Mouse (Mus musculus) kidney, embryonic 15.5 days (tissue): ENCODE data around the gene Ggta1. TPM values are rescaled to one million over a fixed set of nuclear protein-coding genes. Genes with fewer than 3 reads are reported as not detected.
A peak's percentile ranks its signal among the peaks of the same experiment; 100 is the strongest.
"Not testable (repeated sequence)": the region's sequence is repeated elsewhere in the genome, so short reads cannot be mapped to it uniquely, and the experiment has no call there.

Experiments used
- ATAC-seq: fragments of 200-750 bp; cut with Nextera tagmentation; replicated peaks from 2 replicates; pipeline ENCODE4 v1.8.0; 2017; ENCODE audit warnings: moderate TSS enrichment; ENCODE audit not compliant: low FRiP score
- H3K27ac ChIP-seq: fragments of 300-500 bp; sonication (generic); 2 replicates; pipeline ENCODE4 v1.5.1; 2015; ENCODE audit warnings: mild to moderate bottlenecking, inconsistent platforms
- H3K27me3 ChIP-seq: fragments of 300-500 bp; sonication (generic); 2 replicates; pipeline ENCODE4 v1.6.1; 2015; ENCODE audit warnings: inconsistent platforms
- H3K36me3 ChIP-seq: fragments of 300-500 bp; sonication (generic); 2 replicates; pipeline ENCODE4 v1.6.1; 2015; ENCODE audit warnings: inconsistent platforms
- H3K4me1 ChIP-seq: fragments of 300-500 bp; sonication (generic); 2 replicates; pipeline ENCODE4 v1.6.1; 2015; ENCODE audit warnings: inconsistent platforms
- H3K4me2 ChIP-seq: fragments of 300-500 bp; sonication (generic); 2 replicates; pipeline ENCODE4 v1.6.1; 2015; ENCODE audit warnings: moderate library complexity, mild to moderate bottlenecking, inconsistent platforms
- H3K4me3 ChIP-seq: fragments of 300-500 bp; sonication (generic); replicated peaks from 2 replicates; pipeline ENCODE4 v1.5.1; 2015; ENCODE audit warnings: mild to moderate bottlenecking, inconsistent platforms
- H3K9ac ChIP-seq: fragments of 300-500 bp; sonication (generic); 2 replicates; pipeline ENCODE4 v1.6.1; 2015; ENCODE audit warnings: mild to moderate bottlenecking, inconsistent platforms
- H3K9me3 ChIP-seq: fragments of 300-500 bp; sonication (generic); replicated peaks from 2 replicates; pipeline ENCODE4 v1.6.1; 2016; ENCODE audit warnings: inconsistent platforms
- WGBS: fragments of 180-500 bp; shearing (Covaris S2); methylation state at CpG from one replicate; pipeline ENCODE4 v1.1.7; 2015; ENCODE audit warnings: mixed read lengths; 5-methylcytosine and 5-hydroxymethylcytosine counted together
- polyA plus RNA-seq: library from polyadenylated mRNA; unstranded; fragments of >200 nt; fragmentation: Nextera tagmentation; extraction: Ambion mirVana; gene quantifications from 2 replicates; pipeline ENCODE4 v1.2.1, GENCODE M21; 2015

The Ggta1 gene
- polyA plus RNA-seq, 1 experiment from 2014 or later, result 20.5 TPM

DNA sequence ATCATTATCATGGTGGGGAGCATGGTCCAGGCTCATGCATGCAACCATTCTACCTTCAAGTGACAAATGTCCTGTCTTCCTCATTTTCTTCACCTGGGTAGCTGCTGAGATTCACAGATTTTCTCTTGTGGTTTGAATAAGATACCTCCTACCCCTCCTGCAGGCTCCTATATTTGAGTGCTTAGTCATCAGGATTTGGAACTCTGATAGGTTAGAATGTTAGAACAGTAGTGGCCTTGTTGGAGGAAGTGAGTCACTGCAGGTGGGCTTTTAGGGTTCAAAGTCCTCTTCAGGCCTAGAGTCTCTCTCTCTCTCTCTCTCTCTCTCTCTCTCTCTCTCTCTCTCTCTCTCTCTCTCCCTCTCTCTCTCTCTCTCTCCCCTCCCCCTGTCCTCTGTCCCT is 2.6 kb upstream of the Ggta1 start:
- Histone ChIP-seq H3K4me1 (peaks cover 36% of the 10 kb centered on the region), H3K4me2 (no peak overlapping the region), H3K4me3 (no peak overlapping the region), H3K9ac (no peak overlapping the region), H3K36me3 (no peaks in the 10 kb centered on the region), H3K9me3 (no peaks in the 10 kb centered on the region), H3K27me3 (no peaks in the 10 kb centered on the region), H3K27ac (no peak overlapping the region)
- no peak for ATAC-seq

DNA sequence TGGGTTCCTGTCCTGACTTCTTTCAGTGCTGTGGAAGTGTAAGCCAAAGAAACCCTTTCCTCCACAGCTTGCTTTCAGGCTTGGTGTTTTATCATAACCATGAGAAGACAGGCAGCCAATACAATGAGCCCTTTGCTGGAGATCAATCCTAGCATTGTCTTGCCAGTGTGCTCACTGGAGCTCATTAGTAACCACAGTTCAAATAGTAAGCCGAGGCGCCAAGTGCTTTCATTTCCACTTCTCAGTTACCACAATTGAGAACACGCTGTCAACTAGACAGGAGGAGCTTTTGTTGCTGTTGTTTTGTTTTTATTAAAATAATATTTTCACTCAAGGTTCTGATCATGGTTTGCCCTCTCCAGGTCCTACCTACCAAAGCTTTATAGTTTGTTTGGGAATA is 1.5 kb upstream of the Ggta1 start:
- Histone ChIP-seq H3K4me2 (no peak overlapping the region), H3K27me3 (no peaks in the 10 kb centered on the region), H3K4me1 (peaks cover 40% of the 10 kb centered on the region), H3K9me3 (no peaks in the 10 kb centered on the region), H3K4me3 (no peak overlapping the region), H3K36me3 (no peaks in the 10 kb centered on the region), H3K9ac (no peak overlapping the region), H3K27ac (peak overlapping the region; percentile 81; the same call in 1 of the 2 replicates)
- WGBS, result 84% methylated on average over 3 of the region's 3 CpGs
- ATAC-seq, result no peak

DNA sequence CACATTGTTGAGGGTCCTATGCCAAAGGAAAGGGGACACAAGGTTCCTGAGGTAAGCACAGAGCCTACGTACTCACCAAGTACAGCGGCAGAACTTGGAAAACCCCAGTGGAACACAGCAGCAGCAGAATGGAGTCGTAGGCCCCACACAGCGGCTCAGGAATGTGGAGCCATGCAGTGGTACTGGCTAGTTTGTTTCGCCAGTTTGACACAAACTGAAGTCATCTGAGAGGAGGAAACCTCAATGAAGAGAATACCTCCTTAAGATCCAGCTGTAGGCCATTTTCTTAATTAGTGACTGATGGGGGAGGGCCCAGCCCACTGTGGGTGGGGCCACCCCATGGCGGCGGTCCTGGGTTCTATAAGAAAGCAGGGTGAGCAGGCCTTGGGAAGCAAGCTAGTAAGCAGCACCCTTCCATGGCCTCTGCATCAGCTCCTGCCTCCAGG is 1.1 kb upstream of the Ggta1 start:
- no peak overlapping the region for H3K9ac ChIP-seq
- H3K4me3 ChIP-seq, result no peak overlapping the region
- no peaks in the 10 kb centered on the region for H3K36me3 ChIP-seq
- peak overlapping the region; percentile 81 for H3K27ac ChIP-seq
- no peaks in the 10 kb centered on the region for H3K27me3 ChIP-seq
- peaks cover 40% of the 10 kb centered on the region for H3K4me1 ChIP-seq
- no peak for ATAC-seq
- no peaks in the 10 kb centered on the region for H3K9me3 ChIP-seq
- peak overlapping the region; percentile 92 for H3K4me2 ChIP-seq
- WGBS, result 59% methylated on average over 7 of the region's 7 CpGs

DNA sequence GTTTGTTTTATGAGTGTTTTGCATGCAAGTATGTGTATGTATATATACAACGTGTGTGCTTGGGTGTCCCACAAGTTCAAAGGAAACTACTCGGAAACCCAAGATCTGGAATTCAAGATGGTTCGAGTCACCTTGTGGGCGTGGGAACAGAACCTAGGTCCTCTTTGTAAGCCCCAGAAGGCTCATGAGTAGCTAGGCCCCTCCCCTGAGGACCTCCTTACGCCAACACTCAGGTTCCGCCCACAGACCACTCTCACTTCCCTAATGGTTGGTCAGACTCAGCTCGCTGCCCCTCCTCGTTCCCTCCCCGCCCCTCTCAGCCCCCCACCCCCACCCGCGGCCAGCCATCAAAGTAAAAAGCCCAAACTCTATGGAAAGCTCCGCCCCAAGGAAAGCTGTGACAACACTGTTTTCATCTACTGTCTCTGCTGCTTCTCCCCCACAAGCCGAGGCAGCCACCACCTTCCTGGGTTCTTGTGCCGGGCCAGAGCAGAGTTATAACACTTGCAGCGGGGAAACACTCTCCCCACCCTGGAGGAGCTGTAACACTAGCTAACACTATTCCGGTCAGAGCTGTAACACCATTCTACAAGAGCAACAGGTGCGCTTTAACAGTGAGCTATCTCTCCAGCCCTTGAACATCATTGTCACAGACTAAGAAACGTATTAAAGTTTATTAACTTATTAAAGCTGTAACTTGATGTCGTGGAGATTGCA is 499 bp upstream of the Ggta1 start:
- peak; percentile 84 for ATAC-seq
- Histone ChIP-seq H3K27ac (peak overlapping the region; percentile 81), H3K27me3 (no peaks in the 10 kb centered on the region), H3K4me3 (peak overlapping the region; percentile 28), H3K9me3 (no peaks in the 10 kb centered on the region), H3K36me3 (no peaks in the 10 kb centered on the region), H3K4me1 (peaks cover 44% of the 10 kb centered on the region), H3K4me2 (peak overlapping the region; percentile 92), H3K9ac (no peak overlapping the region)
- WGBS, result 7% methylated on average over 19 of the region's 19 CpGs

DNA sequence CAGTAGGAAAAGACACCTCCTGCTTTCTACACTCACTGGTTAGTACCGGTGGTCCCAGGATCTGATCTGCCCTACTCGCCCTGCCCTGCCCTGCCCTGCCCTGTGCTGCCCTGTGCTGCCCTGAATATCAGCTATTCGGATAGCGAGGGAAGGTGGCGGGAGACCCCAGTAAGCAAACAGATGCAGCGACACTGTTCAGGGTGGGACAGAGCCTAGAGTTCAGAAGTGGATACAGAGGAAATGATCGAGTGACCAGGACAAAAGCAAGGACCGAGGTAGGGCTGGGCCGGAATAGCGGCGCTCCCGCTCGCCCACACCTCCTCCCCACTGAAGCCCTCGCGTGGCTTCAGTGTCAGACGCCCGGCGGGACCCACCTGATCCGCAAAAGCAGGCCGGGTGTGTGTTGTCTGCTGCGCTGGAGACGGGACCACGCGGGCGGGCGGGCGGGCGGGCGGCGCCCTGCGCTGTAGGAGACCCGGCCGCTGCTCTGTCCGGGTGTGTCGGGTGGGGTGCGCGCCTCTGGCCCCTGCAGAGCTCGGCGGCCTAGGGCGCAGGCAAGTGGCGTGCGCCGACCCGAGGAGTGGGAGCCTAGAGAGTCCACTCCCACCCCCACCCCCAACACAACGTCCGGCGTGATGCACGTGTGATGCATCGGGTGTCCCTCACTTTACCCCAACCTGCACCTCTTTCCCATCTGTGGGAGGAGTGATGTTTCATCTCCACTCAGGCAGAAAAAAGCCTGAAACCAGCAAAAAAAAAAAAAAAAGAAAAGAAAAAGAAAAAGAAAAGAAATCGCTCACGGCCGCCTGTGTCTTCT is 852 bp downstream of the Ggta1 start:
- under 1% methylated on average over 52 of the region's 52 CpGs for WGBS
- Histone ChIP-seq H3K36me3 (no peaks in the 10 kb centered on the region), H3K4me3 (peak overlapping the region; percentile 59), H3K27ac (peak overlapping the region; percentile 81), H3K4me1 (peaks cover 47% of the 10 kb centered on the region), H3K27me3 (no peaks in the 10 kb centered on the region), H3K9me3 (no peaks in the 10 kb centered on the region), H3K9ac (peak overlapping the region; percentile 51), H3K4me2 (peak overlapping the region; percentile 92)
- peak; percentile 61 for ATAC-seq

DNA sequence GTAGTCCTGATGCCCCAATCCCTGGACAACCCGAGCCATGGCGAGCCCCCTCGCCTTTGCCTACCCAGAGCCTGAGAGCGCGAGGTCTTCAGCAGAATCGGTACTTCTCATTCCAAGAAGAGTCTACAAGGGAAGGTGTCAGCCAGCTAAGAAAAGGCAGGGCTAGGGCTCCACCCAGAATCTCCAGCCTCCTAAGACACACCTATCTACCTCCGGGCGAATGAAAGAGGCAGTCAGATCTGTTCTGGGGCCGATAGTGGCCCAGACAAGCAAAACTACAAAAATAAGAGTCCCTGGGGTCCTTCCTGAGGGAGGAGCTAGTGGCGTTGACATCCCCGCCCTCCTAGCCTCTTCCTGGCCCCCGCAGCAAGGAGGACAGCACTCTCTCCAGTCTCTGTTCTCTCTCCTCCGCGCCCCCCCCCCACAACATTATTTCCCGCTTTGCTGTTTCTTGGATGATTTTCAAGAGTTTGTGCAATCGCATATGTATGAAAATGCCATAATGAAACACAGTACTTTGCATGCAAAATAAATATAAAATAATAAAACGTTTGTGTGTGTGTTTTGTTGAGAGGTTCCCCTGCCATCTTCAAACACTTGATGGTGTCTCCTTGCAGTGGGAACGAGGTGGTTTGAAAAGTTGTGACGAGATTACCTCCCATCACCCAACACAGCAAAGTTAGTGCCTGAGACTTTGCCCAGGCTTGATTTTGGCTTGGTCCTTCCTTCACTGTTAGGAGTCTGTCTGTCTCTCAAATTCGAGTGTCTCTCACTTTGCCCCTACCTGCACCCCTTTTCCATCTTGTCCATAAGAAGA is 1.7 kb downstream of the Ggta1 start:
- Histone ChIP-seq H3K9me3 (no peaks in the 10 kb centered on the region), H3K27ac (peak overlapping the region; percentile 81), H3K4me3 (peak overlapping the region; percentile 59), H3K4me1 (peaks cover 47% of the 10 kb centered on the region), H3K36me3 (no peaks in the 10 kb centered on the region), H3K9ac (peak overlapping the region; percentile 51), H3K27me3 (no peaks in the 10 kb centered on the region), H3K4me2 (peak overlapping the region; percentile 92)
- 2% methylated on average over 20 of the region's 20 CpGs for WGBS
- ATAC-seq, result peak; percentile 37; the same call in 1 of the 2 replicates

DNA sequence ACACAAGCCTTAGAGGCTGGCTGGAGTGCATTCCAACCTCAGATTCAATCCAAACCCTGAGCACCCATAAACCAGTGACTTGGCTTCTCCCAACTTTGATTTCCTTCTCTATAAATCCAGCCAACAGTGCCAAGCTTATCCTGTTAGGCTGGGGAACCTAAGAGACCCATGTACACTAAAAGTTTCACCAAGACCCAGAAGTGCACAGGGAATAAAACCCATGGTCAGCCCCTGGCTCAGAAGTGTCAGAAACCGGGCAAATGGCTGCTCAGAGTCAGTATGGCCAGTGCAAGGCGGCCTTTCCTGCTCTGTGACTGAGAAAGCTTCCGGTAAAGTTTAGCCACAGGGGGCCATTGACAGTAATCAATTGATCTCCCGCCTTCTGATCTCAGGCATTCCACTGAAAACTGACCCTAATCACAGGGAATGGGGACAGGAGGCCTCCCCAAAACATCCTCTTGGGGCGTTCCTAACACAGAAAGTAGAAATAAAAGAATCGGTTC is 2.6 kb downstream of the Ggta1 start:
- H3K4me3 ChIP-seq, result peak overlapping the region; percentile 59
- H3K9me3 ChIP-seq, result no peaks in the 10 kb centered on the region
- peak overlapping the region; percentile 92 for H3K4me2 ChIP-seq
- no peaks in the 10 kb centered on the region for H3K36me3 ChIP-seq
- H3K4me1 ChIP-seq, result peaks cover 47% of the 10 kb centered on the region
- peak overlapping the region; percentile 32 for H3K9ac ChIP-seq
- no peak for ATAC-seq
- peak overlapping the region; percentile 81 for H3K27ac ChIP-seq
- H3K27me3 ChIP-seq, result no peaks in the 10 kb centered on the region
- WGBS, result 22% methylated on average over 6 of the region's 6 CpGs

DNA sequence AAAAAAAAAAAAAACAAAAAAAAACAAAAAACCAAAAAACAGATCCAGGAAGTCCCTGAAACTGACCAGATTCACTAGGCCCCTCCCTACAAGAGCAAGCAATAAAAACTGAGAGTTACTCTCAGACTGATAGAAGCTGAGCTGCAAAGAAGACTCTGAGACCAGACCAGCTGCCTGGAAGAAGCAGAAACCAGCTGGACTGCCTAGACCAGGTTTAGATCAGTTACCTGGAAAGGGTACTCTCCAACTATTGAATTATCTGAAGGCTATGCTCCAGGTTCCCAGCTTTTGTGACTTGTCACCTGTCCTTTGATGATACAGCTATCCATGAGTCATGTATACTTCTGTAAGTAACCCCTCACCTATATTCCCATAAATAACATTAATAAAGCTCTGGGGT is 3.7 kb downstream of the Ggta1 start:
- H3K27ac ChIP-seq, result no peak overlapping the region
- no peaks in the 10 kb centered on the region for H3K36me3 ChIP-seq
- H3K4me1 ChIP-seq, result peaks cover 46% of the 10 kb centered on the region
- no peak overlapping the region for H3K4me3 ChIP-seq
- H3K9me3 ChIP-seq, result no peaks in the 10 kb centered on the region
- no peaks in the 10 kb centered on the region for H3K27me3 ChIP-seq
- H3K9ac ChIP-seq, result no peak overlapping the region
- no peak overlapping the region for H3K4me2 ChIP-seq
- no peak for ATAC-seq

DNA sequence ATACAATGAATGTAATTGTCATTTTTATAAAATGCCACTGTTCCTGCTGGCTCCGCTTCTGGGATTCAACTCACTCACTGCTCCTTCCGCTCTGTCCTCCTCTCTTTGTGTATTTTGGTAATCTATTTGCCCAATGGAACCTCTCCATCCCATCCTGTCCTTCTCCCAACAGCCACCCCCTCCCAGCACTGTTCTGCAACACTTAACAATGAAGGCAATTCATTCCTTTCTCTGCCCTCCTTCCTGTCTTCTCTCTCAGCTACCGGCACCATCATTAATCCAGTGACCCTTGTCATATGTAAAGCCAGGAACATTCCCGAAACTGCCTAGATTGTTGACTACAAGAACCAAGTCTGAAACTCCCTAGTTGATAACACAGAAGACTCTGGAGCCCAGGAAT is 4.6 kb downstream of the Ggta1 start:
- no peak overlapping the region for H3K4me3 ChIP-seq
- 59% methylated on average over 4 of the region's 4 CpGs for WGBS
- H3K36me3 ChIP-seq, result no peaks in the 10 kb centered on the region
- no peak overlapping the region for H3K27ac ChIP-seq
- H3K4me2 ChIP-seq, result no peak overlapping the region
- no peaks in the 10 kb centered on the region for H3K27me3 ChIP-seq
- no peaks in the 10 kb centered on the region for H3K9me3 ChIP-seq
- H3K4me1 ChIP-seq, result peaks cover 37% of the 10 kb centered on the region
- H3K9ac ChIP-seq, result no peak overlapping the region
- no peak for ATAC-seq

DNA sequence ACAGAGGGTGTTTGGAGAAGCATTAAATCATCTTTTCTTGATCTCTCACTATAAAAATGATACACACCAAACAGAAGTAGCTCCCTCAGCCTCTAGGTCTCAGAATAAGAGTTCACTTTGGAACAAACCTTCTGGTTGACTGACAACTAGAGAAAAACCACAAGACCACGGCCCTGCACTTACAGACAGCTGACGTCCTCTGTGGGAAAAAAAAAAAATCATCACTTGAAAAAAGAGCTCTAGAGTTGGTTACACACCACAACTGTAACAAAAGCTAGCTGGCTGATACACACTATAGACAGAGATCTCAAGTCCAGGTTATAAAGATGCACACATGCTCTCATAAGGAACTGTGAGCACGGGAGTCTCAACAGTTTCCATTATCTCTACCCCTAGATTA is 9.3 kb downstream of the Ggta1 start:
- H3K4me2 ChIP-seq, result no peak overlapping the region
- H3K4me1 ChIP-seq, result peaks cover 24% of the 10 kb centered on the region
- no peaks in the 10 kb centered on the region for H3K9me3 ChIP-seq
- no peak overlapping the region for H3K9ac ChIP-seq
- ATAC-seq, result no peak
- no peaks in the 10 kb centered on the region for H3K27me3 ChIP-seq
- no peak overlapping the region for H3K4me3 ChIP-seq
- H3K36me3 ChIP-seq, result no peaks in the 10 kb centered on the region
- H3K27ac ChIP-seq, result no peak overlapping the region
- WGBS, result 78% methylated on average over 3 of the region's 3 CpGs

DNA sequence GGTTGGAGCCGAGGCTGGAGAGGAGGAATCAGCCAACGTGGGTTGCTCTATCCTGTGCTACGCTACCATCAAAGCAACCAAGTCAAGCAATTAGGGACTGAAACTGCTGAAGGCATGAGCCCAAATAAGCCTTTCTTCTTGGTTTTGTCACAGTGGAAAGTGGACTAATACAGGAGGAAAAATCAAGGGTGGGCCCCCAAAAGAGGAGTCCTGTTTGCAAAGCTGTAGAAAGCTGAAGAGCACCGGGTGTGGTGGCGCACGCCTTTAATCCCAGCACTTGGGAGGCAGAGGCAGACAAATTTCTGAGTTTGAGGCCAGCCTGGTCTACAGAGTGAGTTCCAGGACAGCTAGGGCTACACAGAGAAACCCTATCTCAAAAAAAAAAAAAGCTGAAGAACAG is 10.3 kb downstream of the Ggta1 start:
- H3K36me3 ChIP-seq, H3K4me3 ChIP-seq, H3K9me3 ChIP-seq, H3K9ac ChIP-seq, H3K27ac ChIP-seq, H3K4me2 ChIP-seq, H3K27me3 ChIP-seq, ATAC-seq: not testable (repeated sequence)
- WGBS, result 95% methylated on average over 6 of the region's 6 CpGs
- H3K4me1 ChIP-seq, result peaks cover 29% of the 10 kb centered on the region
